Mouse (Mus musculus) embryonic fibroblast, embryonic 13.5 days (primary cell): ENCODE results near the gene Vmn1r185. TPM values are rescaled to one million over a fixed set of nuclear protein-coding genes. Genes with fewer than 3 reads are reported as not detected.
"Not testable (repeated sequence)": the region's sequence is repeated elsewhere in the genome, so short reads cannot be mapped to it uniquely, and the experiment has no call there.

Experiments
- H3K27ac ChIP-seq: 2 replicates; pipeline ENCODE4 v1.5.1; 2012; ENCODE audit warnings: low read length, control low read depth, inconsistent platforms; ENCODE audit not compliant: insufficient read depth
- H3K4me1 ChIP-seq: 2 replicates; pipeline ENCODE4 v1.6.1; 2011; ENCODE audit warnings: low read length; ENCODE audit not compliant: control insufficient read depth, insufficient read depth
- H3K4me3 ChIP-seq: 2 replicates; pipeline ENCODE4 v1.5.1; 2011; ENCODE audit warnings: mild to moderate bottlenecking, control low read depth, low read length; ENCODE audit not compliant: insufficient read depth
- CTCF ChIP-seq: IDR thresholded peaks from 2 replicates; pipeline ENCODE4 v1.5.1; 2011; ENCODE audit warnings: mild to moderate bottlenecking, control low read depth, low read length, moderate library complexity, borderline replicate concordance; ENCODE audit not compliant: insufficient read depth
- POLR2A ChIP-seq: IDR thresholded peaks from 2 replicates; pipeline ENCODE4 v1.6.1; 2011; ENCODE audit warnings: low read depth, mild to moderate bottlenecking, control low read depth, low read length, moderate library complexity
- polyA plus RNA-seq: library from polyadenylated mRNA; stranded (reverse); fragments of >200 nt; gene quantifications from 2 replicates; pipeline ENCODE4 v1.2.4, GENCODE M21; 2011; ENCODE audit warnings: low read depth; ENCODE audit not compliant: missing spikeins, insufficient read length

Gene Vmn1r185
- polyA plus RNA-seq = not detected in 2 replicates

DNA sequence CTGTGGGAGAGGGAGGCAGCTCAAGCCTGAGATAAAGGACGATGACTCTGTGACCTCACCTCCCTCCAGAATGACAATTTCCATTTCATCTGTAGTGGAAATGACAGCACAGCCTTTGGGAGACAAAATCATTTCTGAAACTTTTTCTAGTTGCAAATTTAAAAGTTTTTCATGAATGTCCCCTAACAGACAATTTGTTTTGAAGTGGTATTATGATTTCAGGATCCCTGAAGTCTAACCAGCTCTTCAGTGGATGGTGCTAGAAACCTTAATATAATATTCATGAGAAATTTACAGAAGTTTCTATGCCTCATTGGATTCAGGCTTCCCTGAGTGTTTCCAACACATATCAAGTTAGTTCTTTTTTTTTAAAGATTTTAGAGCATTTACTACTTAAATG, at the start of gene Vmn1r185:
Gene Vmn1r185 (minus strand): TSS at position 101 of the 400 bp plus-strand sequence.
- not testable (repeated sequence) for H3K4me3 ChIP-seq, H3K4me1 ChIP-seq, H3K27ac ChIP-seq

DNA sequence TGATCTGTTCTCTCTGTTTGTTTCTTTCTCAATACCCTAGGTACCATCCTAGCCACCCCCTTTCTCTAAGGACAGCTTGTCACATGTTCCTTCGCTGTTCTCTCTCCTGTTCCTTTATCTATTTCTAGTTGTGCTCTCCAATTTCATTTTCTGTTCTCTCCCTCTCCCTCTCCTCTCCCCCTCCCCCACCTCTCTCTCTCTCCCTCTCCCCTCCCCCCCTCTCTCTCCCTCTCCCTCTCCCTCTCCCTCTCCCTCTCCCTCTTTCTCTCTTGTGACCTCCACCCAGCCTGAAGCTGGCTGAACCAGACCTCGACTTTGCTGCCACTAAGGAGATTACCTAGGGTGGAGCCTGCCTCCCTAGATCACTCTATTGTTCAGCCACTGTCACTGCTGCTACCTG, 49.2 kb upstream of the Vmn1r185 start:
- not testable (repeated sequence) for H3K27ac ChIP-seq, H3K4me1 ChIP-seq, H3K4me3 ChIP-seq

DNA sequence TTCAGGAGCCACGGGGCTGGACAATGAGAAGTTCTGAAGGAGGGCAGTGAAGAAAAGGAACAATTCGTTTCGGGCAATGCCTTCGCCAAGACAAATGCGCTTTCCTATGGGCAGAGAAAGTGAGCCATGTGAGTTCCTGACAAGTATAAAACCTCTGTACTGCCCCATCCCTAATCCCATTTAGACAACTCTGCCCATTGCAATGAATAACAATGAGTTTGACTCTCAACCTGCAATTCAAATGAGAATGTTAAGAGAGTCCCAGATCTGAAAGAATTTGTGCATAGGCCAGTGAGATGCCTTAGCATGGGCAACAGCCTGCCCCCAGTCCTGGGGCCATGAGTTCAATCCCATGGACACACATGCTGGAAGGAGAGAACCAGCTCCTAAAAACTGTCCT, 47.7 kb upstream of the Vmn1r185 start:
- no peak overlapping the region for H3K27ac ChIP-seq
- no peaks in the 10 kb centered on the region for H3K4me1 ChIP-seq
- no peak overlapping the region for H3K4me3 ChIP-seq
- TF ChIP-seq CTCF = no peak
- no peak for TF ChIP-seq POLR2A

GRCm38 (mm10) chr7:26589774-26590173, 28.5 kb downstream of the Vmn1r185 start:
- Histone ChIP-seq H3K4me3 (no peak overlapping the region), H3K4me1 (no peaks in the 10 kb centered on the region)
- no peak for TF ChIP-seq POLR2A
- TF ChIP-seq CTCF = no peak

DNA sequence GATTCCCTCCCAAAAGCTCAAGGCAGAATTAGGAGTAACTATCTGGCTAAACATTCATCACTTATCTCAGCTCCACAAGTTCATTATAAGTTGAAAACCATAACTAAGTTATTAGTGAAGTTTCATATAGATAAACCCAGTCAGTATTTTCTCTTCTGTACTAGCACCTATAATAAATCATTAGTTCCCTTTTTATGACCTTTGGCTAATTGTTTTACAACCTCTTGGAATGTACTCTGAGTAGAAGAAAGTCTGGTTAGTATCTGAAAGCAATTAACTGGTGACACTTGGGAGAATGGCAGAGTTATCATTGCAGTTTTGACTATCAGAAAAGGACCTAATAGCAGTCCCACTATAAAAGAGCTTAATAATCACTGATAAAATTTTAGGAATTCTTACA, 29.2 kb downstream of the Vmn1r185 start:
- Histone ChIP-seq H3K4me1 (no peaks in the 10 kb centered on the region), H3K27ac (no peak overlapping the region), H3K4me3 (no peak overlapping the region)
- TF ChIP-seq CTCF (no peak), POLR2A (no peak)

More at GRCm38 (mm10) chr7:26589774-26590173, 28.5 kb downstream of the Vmn1r185 start:
- H3K27ac ChIP-seq = no peak overlapping the region

Other genes with a start within 250 kb of the Vmn1r185 start
- not detected in 2 replicates for gene Nlrp9c, start 214.8 kb downstream of the Vmn1r185 start, polyA plus RNA-seq
- not detected in 2 replicates for gene Nlrp4a, start 183.4 kb downstream of the Vmn1r185 start, polyA plus RNA-seq
- not detected in 2 replicates for gene Nlrp9a, start 83.4 kb downstream of the Vmn1r185 start, polyA plus RNA-seq
- not detected in 2 replicates for gene Cyp2b23, start 68.0 kb upstream of the Vmn1r185 start, polyA plus RNA-seq
- not detected in 2 replicates for gene Cyp2b19, start 138.7 kb upstream of the Vmn1r185 start, polyA plus RNA-seq
- not detected in 2 replicates for gene Cyp2g1, start 190.4 kb upstream of the Vmn1r185 start, polyA plus RNA-seq
- gene Cyp2a5, start 216.8 kb upstream of the Vmn1r185 start, polyA plus RNA-seq = not detected in 2 replicates